Mouse (Mus musculus) CH12.LX (cell line): ENCODE results near the gene Unc80. TPM values are rescaled to one million over a fixed set of nuclear protein-coding genes. Genes with fewer than 3 reads are reported as not detected.

ENCODE experiments used
- DNase-seq: peaks from one replicate; pipeline ENCODE4 v3.0.0-alpha.2; 2013; ENCODE audit errors: extremely low read depth
- H3K27ac ChIP-seq: 2 replicates; pipeline ENCODE4 v1.5.1; 2012; ENCODE audit warnings: low read depth, mild to moderate bottlenecking, control low read depth, moderate library complexity; ENCODE audit not compliant: insufficient read depth
- H3K27me3 ChIP-seq: replicated peaks from 2 replicates; pipeline ENCODE3; 2012; ENCODE audit warnings: inconsistent platforms
- H3K36me3 ChIP-seq, 2 experiments: replicated peaks in 1 of 2; 2 replicates each; pipeline versions ENCODE3 to v1.6.1; 2012; ENCODE audit warnings: inconsistent platforms in 1 of 2, low read length in 1 of 2, mild to moderate bottlenecking in 1 of 2, mixed read lengths in 1 of 2, moderate library complexity in 1 of 2; ENCODE audit not compliant: control insufficient read depth in 1 of 2, insufficient read depth in 1 of 2
- H3K4me1 ChIP-seq, 2 experiments: 2 replicates each; pipeline ENCODE4 v1.6.1; 2012; ENCODE audit warnings: inconsistent platforms in 1 of 2, moderate library complexity in 1 of 2; ENCODE audit not compliant: insufficient read depth in 2 of 2, control insufficient read depth in 1 of 2
- H3K4me2 ChIP-seq: 2 replicates; pipeline ENCODE4 v1.6.1; 2012; ENCODE audit warnings: low read depth, mild to moderate bottlenecking, control low read depth; ENCODE audit not compliant: poor library complexity, insufficient read depth, severe bottlenecking
- H3K4me3 ChIP-seq, 3 experiments: fragments of 150-350 bp in 1 of 3; sonication (generic) in 1 of 3; replicated peaks in 1 of 3; 2 replicates each; pipeline versions ENCODE3 to v1.5.1; 2011 to 2012; ENCODE audit warnings: low read depth in 2 of 3, low read length in 2 of 3, mild to moderate bottlenecking in 2 of 3, moderate library complexity in 2 of 3, control low read depth in 1 of 3, improper control_type of control experiment in 1 of 3, inconsistent platforms in 1 of 3, mixed read lengths in 1 of 3; ENCODE audit not compliant: poor library complexity in 1 of 3
- H3K79me2 ChIP-seq: replicated peaks from 2 replicates; pipeline ENCODE4 v1.6.1; 2012; ENCODE audit warnings: mild to moderate bottlenecking, moderate library complexity; ENCODE audit not compliant: control insufficient read depth, poor library complexity, insufficient read depth, severe bottlenecking; ENCODE audit errors: extremely low read depth
- H3K9ac ChIP-seq: 2 replicates; pipeline ENCODE4 v1.6.1; 2012; ENCODE audit warnings: low read depth, mild to moderate bottlenecking, control low read depth, moderate library complexity; ENCODE audit not compliant: insufficient read depth
- H3K9me3 ChIP-seq: replicated peaks from 2 replicates; pipeline ENCODE3; 2012; ENCODE audit warnings: low read length, inconsistent platforms, mixed read lengths
- CHD2 ChIP-seq: IDR thresholded peaks from 2 replicates; pipeline ENCODE4 v1.6.1; 2011; ENCODE audit warnings: low read length, improper control_type of control experiment
- CTCF ChIP-seq, 2 experiments: IDR thresholded peaks in 1 of 2; conservative IDR thresholded peaks in 1 of 2; 2 replicates each; pipeline ENCODE4 v1.5.1; 2011 to 2012; ENCODE audit warnings: low read depth in 2 of 2, low read length in 2 of 2, improper control_type of control experiment in 1 of 2, inconsistent platforms in 1 of 2, mild to moderate bottlenecking in 1 of 2, moderate library complexity in 1 of 2
- E2F4 ChIP-seq: IDR thresholded peaks from 2 replicates; pipeline ENCODE4 v1.6.1; 2011; ENCODE audit warnings: low read depth, low read length, improper control_type of control experiment; ENCODE audit not compliant: insufficient replicate concordance
- EP300 ChIP-seq: IDR thresholded peaks from 2 replicates; pipeline ENCODE4 v1.6.1; 2011; ENCODE audit warnings: low read length, improper control_type of control experiment
- ETS1 ChIP-seq: conservative IDR thresholded peaks from 2 replicates; pipeline ENCODE4 v1.6.1; 2012; ENCODE audit warnings: low read depth, mild to moderate bottlenecking, inconsistent platforms, low read length, improper control_type of control experiment, moderate library complexity
- HCFC1 ChIP-seq: IDR thresholded peaks from 2 replicates; pipeline ENCODE4 v1.6.1; 2012; ENCODE audit warnings: low read depth, mild to moderate bottlenecking, inconsistent platforms, low read length, improper control_type of control experiment
- IRF4 ChIP-seq: IDR thresholded peaks from 2 replicates; pipeline ENCODE4 v1.6.1; 2014; ENCODE audit warnings: low read depth, mild to moderate bottlenecking, inconsistent platforms, low read length, improper control_type of control experiment
- JUN ChIP-seq: IDR thresholded peaks from 2 replicates; pipeline ENCODE4 v1.6.1; 2011; ENCODE audit warnings: low read depth, mild to moderate bottlenecking, low read length, improper control_type of control experiment, moderate library complexity; ENCODE audit not compliant: insufficient read depth
- JUND ChIP-seq: conservative IDR thresholded peaks from 2 replicates; pipeline ENCODE4 v1.6.1; 2011; ENCODE audit warnings: low read depth, low read length, improper control_type of control experiment
- KAT2A ChIP-seq: IDR thresholded peaks from 2 replicates; pipeline ENCODE4 v1.6.1; 2012; ENCODE audit warnings: low read length, improper control_type of control experiment, inconsistent platforms; ENCODE audit not compliant: insufficient replicate concordance
- MAFK ChIP-seq: IDR thresholded peaks from 2 replicates; pipeline ENCODE4 v1.6.1; 2011; ENCODE audit warnings: low read length, improper control_type of control experiment; ENCODE audit not compliant: insufficient replicate concordance
- MAX ChIP-seq: IDR thresholded peaks from 2 replicates; pipeline ENCODE4 v1.6.1; 2011; ENCODE audit warnings: low read length, improper control_type of control experiment
- MAZ ChIP-seq: IDR thresholded peaks from 2 replicates; pipeline ENCODE4 v1.6.1; 2012; ENCODE audit warnings: low read depth, mild to moderate bottlenecking, inconsistent platforms, low read length, improper control_type of control experiment, moderate library complexity
- MEF2A ChIP-seq: IDR thresholded peaks from 2 replicates; pipeline ENCODE4 v1.6.1; 2014; ENCODE audit warnings: low read depth, mild to moderate bottlenecking, inconsistent platforms, low read length, improper control_type of control experiment, borderline replicate concordance
- MXI1 ChIP-seq: IDR thresholded peaks from 2 replicates; pipeline ENCODE4 v1.6.1; 2011; ENCODE audit warnings: mild to moderate bottlenecking, low read depth, low read length, improper control_type of control experiment
- MYC ChIP-seq: IDR thresholded peaks from 2 replicates; pipeline ENCODE4 v1.6.1; 2011; ENCODE audit warnings: low read depth, mild to moderate bottlenecking, improper control_type of control experiment, low read length
- NELFE ChIP-seq: IDR thresholded peaks from 2 replicates; pipeline ENCODE4 v1.6.1; 2011; ENCODE audit warnings: low read depth, low read length, improper control_type of control experiment
- NRF1 ChIP-seq: IDR thresholded peaks from 2 replicates; pipeline ENCODE4 v1.6.1; 2014; ENCODE audit warnings: low read depth, mild to moderate bottlenecking, inconsistent platforms, low read length, improper control_type of control experiment, moderate library complexity
- PAX5 ChIP-seq: IDR thresholded peaks from 2 replicates; pipeline ENCODE4 v1.6.1; 2012; ENCODE audit warnings: low read length, inconsistent platforms, mixed read lengths
- POLR2A ChIP-seq: IDR thresholded peaks from 2 replicates; pipeline ENCODE4 v1.6.1; 2011; ENCODE audit warnings: low read depth, mild to moderate bottlenecking, improper control_type of control experiment, low read length
- POLR2AphosphoS2 ChIP-seq: IDR thresholded peaks from 2 replicates; pipeline ENCODE4 v1.6.1; 2011; ENCODE audit warnings: low read depth, low read length, improper control_type of control experiment
- RAD21 ChIP-seq: IDR thresholded peaks from 2 replicates; pipeline ENCODE4 v1.6.1; 2011; ENCODE audit warnings: low read depth, mild to moderate bottlenecking, low read length, improper control_type of control experiment, moderate library complexity
- RCOR1 ChIP-seq: conservative IDR thresholded peaks from 2 replicates; pipeline ENCODE4 v1.6.1; 2012; ENCODE audit warnings: low read depth, mild to moderate bottlenecking, inconsistent platforms, low read length, improper control_type of control experiment
- SIN3A ChIP-seq: IDR thresholded peaks from 2 replicates; pipeline ENCODE4 v1.6.1; 2012; ENCODE audit warnings: low read length, improper control_type of control experiment, inconsistent platforms
- TBP ChIP-seq: conservative IDR thresholded peaks from 2 replicates; pipeline ENCODE4 v1.6.1; 2011; ENCODE audit warnings: low read depth, low read length, improper control_type of control experiment
- TCF12 ChIP-seq: IDR thresholded peaks from 2 replicates; pipeline ENCODE4 v1.6.1; 2014; ENCODE audit warnings: low read depth, mild to moderate bottlenecking, inconsistent platforms, low read length, improper control_type of control experiment
- USF1 ChIP-seq: IDR thresholded peaks from 2 replicates; pipeline ENCODE4 v1.6.1; 2014; ENCODE audit warnings: low read depth, mild to moderate bottlenecking, inconsistent platforms, low read length, improper control_type of control experiment
- USF2 ChIP-seq: conservative IDR thresholded peaks from 2 replicates; pipeline ENCODE4 v1.6.1; 2011; ENCODE audit warnings: low read depth, low read length, improper control_type of control experiment
- ZKSCAN1 ChIP-seq: IDR thresholded peaks from 2 replicates; pipeline ENCODE4 v1.6.1; 2012; ENCODE audit warnings: low read depth, inconsistent platforms, low read length, improper control_type of control experiment, borderline replicate concordance
- ZMIZ1 ChIP-seq: IDR thresholded peaks from 2 replicates; pipeline ENCODE4 v1.6.1; 2012; ENCODE audit warnings: low read depth, mild to moderate bottlenecking, inconsistent platforms, low read length, improper control_type of control experiment
- ZNF384 ChIP-seq: IDR thresholded peaks from 2 replicates; pipeline ENCODE4 v1.6.1; 2012; ENCODE audit warnings: low read depth, low read length, improper control_type of control experiment, inconsistent platforms
- dilution Hi-C: fragments of 300-500 bp; cut with MboI; formaldehyde crosslinking; loops from 2 replicates; pipeline ENCODE4 v1.14.3; 2020; ENCODE audit warnings: low sequenced_read_pairs; ENCODE audit not compliant: extremely low pct_unique_long_range_greater_than_20kb, extremely low pct_ligation_motif_present
- in situ Hi-C: fragments of 300-500 bp; cut with MboI; formaldehyde crosslinking; loops from 3 replicates; pipeline ENCODE4 v1.14.3; 2019; ENCODE audit warnings: low sequenced_read_pairs, low pct_ligation_motif_present, low pct_unique_long_range_greater_than_20kb, mixed read lengths
- polyA plus RNA-seq: library from polyadenylated mRNA; unstranded; fragments of >175 nt; gene quantifications from 2 replicates; pipeline ENCODE4 v1.2.1, GENCODE M21; 2012; ENCODE audit warnings: low read depth; ENCODE audit not compliant: insufficient read length
- total RNA-seq, 2 experiments: library from RNA; depleted of rRNA; stranded (reverse); fragments of 300-350 nt in 1 of 2; fragments of >200 nt in 1 of 2; gene quantifications; 2 replicates each; pipeline ENCODE4 v1.2.3; 2012 to 2014

Unc80 gene
- total and polyA plus RNA-seq, 3 experiments = 0.04 to 0.11 (median 0.04) TPM

DNA sequence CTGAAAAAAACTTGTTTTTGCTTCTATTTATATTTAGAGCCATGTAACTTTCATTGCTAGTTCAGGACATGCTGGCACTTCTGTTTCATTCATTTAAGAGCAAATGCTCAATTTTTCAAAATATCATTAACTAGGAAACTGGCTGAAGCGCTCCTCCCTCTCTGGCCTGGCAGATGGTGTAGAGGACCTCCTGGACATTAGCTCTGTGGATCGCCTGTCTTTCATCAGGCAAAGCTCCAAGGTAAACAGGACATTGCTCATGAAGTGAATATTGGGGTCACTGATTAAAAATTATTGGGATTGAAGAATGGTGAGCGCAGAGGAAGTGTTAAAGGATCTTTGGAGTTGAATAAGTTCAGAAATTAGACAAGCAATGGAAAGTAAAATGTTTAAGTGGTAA is 82.6 kb downstream of the Unc80 start:
- dilution Hi-C loops = no loop called here
- Histone ChIP-seq H3K9ac (no peak overlapping the region), H3K4me2 (no peak overlapping the region), H3K4me3 (no peak overlapping the region), H3K27me3 (no peaks in the 10 kb centered on the region), H3K27ac (no peak overlapping the region), H3K4me1 (no peaks in the 10 kb centered on the region), H3K36me3 (no peaks in the 10 kb centered on the region), H3K9me3 (no peaks in the 10 kb centered on the region), H3K79me2 (no peaks in the 10 kb centered on the region)
- in situ Hi-C loops = no loop called here
- DNase-seq = no peak
- TF ChIP-seq PAX5 (no peak), MXI1 (no peak), RAD21 (no peak), ETS1 (no peak), JUN (no peak), RCOR1 (no peak), USF1 (no peak), HCFC1 (no peak), ZKSCAN1 (no peak), POLR2AphosphoS2 (no peak), SIN3A (no peak), MAFK (no peak), MEF2A (no peak), KAT2A (no peak), NRF1 (no peak), TBP (no peak), USF2 (no peak), MAZ (no peak), ZNF384 (no peak), POLR2A (no peak)

DNA sequence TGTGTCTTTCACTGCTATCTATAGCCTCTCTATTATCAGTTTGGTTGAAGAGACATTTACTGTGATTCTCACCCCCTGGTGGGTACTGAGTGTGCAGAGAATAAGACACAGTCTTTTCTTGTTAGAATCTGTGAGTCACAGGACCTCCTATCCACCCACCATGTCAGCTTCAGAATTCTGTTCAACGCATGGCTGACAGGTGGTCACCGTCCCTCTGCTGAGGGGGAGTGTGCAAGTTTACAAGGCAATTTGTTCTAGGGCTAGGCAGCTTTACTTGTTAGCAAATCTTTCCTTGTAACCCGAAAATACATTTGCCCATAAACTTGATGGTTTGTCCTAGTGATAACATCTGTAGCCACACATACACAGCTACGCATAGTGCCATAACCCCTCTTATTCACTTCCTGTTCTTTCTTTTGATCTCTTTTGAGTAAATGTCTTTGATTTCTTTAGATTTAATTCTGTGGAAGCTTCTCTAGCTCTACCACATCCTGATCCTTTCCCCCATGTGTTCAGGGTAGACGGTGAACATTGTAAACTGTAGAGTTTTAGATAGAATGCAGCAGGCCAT is 84.3 kb downstream of the Unc80 start:
- H3K4me1 ChIP-seq = no peaks in the 10 kb centered on the region
- no peaks in the 10 kb centered on the region for H3K27me3 ChIP-seq
- TF ChIP-seq EP300 (no peak), ZKSCAN1 (no peak), KAT2A (no peak), POLR2A (no peak), POLR2AphosphoS2 (no peak), IRF4 (no peak), ZMIZ1 (no peak), NRF1 (no peak), TCF12 (no peak), JUND (no peak), CHD2 (no peak), MYC (no peak), MAX (no peak), NELFE (no peak), CTCF (conservative IDR thresholded peaks at IDR 0.05 in 1 of 2, IDR thresholded peaks at IDR 0.05 in 1 of 2; ENCODE audit: low read depth in 2 of 2, low read length in 2 of 2) (no peak), USF1 (no peak), E2F4 (no peak), RCOR1 (no peak), HCFC1 (no peak), MXI1 (no peak)
- H3K79me2 ChIP-seq = no peaks in the 10 kb centered on the region
- no peaks in the 10 kb centered on the region for H3K36me3 ChIP-seq
- in situ Hi-C loops = no loop called here
- H3K9me3 ChIP-seq = no peaks in the 10 kb centered on the region
- no peak for DNase-seq
- no peak overlapping the region for H3K4me3 ChIP-seq
- dilution Hi-C loops = no loop called here
- H3K27ac ChIP-seq = no peak overlapping the region
- no peak overlapping the region for H3K4me2 ChIP-seq
- H3K9ac ChIP-seq = no peak overlapping the region
